Mouse (Mus musculus): ENCODE data around the gene Gipc3. TPM values are rescaled to one million over a fixed set of nuclear protein-coding genes. Genes with fewer than 3 reads are reported as not detected.
A peak's percentile ranks its signal among the peaks of the same experiment; 100 is the strongest.

Gene Gipc3
- polyA plus RNA-seq, 1 experiment from 2014 or later, result 0.04 TPM

DNA sequence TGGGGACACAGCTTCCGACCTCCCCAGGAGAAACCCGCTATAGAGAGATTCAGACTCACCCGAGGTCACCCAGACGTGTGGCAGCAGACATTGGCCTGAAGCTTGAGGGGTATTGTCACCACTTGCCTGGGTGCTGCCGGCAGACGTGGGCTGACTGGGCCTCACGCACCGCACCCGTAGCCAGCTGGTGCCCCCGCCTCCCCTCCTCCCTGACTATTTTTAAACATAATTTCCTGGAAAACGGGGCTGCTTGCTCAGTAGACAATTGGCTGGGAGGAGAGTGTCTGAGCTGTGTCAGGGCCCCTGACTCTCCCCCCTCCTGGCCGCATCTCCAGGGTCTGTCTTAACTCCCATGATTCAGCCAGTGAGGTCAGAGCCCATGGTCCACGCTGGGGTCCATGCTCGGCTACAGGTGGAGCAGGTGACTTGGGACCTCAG is 40.3 kb downstream of the Gipc3 start:
- ATAC-seq, result peak; percentile 12; the same call in 1 of the 2 replicates
- H3K9me3 ChIP-seq (ENCODE audit: control insufficient read depth), result no peaks in the 10 kb centered on the region
- H3K27me3 ChIP-seq (replicated peaks; ENCODE audit: control insufficient read depth, insufficient read depth, low read length), result no peaks in the 10 kb centered on the region
- H3K4me3 ChIP-seq (ENCODE audit: low read depth, low read length), result no peak overlapping the region
- H3K9ac ChIP-seq (ENCODE audit: low read depth, low read length), result no peak overlapping the region
- WGBS, result 11% methylated on average over 14 of the region's 14 CpGs
- peaks cover 26% of the 10 kb centered on the region for H3K36me3 ChIP-seq (ENCODE audit: control insufficient read depth, insufficient read depth)
- H3K4me1 ChIP-seq (replicated peaks; ENCODE audit: control insufficient read depth, insufficient read depth, low read length), result peaks cover 27% of the 10 kb centered on the region; the same call in 1 of the 2 replicates
- peak overlapping the region; percentile 48 for H3K4me2 ChIP-seq (replicated peaks; ENCODE audit: low read depth)
- H3K27ac ChIP-seq (ENCODE audit: low read depth, low read length), result peak overlapping the region; percentile 52
- TF ChIP-seq CTCF (IDR thresholded peaks at IDR 0.05; ENCODE audit: low read depth), result no peak

DNA sequence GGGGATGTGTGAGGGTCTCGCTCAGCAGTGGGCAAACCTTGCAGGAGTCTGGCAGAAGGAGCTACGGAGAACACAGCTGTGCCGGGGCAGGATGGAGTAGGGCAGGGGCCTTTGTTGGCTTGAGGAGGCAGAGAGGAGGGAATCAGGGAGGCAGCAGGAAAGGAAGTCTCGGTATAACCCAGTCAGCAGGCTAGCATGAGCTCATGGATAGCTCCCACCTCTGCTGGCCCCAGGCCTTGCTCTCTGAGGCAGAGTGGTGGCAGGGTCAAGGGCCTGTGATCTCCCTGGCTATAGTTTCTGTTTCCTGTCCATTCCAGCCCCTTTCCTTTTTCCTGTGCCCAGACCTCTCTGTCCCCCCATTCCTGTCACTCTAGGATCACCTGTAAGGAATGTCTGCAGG is 40.8 kb downstream of the Gipc3 start:
- 65% methylated on average over 4 of the region's 4 CpGs for WGBS
- no peak overlapping the region for H3K4me3 ChIP-seq (ENCODE audit: low read depth, low read length)
- H3K9ac ChIP-seq (ENCODE audit: low read depth, low read length), result no peak overlapping the region
- no peak for TF ChIP-seq CTCF (IDR thresholded peaks at IDR 0.05; ENCODE audit: low read depth)
- H3K9me3 ChIP-seq (ENCODE audit: control insufficient read depth), result no peaks in the 10 kb centered on the region
- peak overlapping the region; percentile 48 for H3K4me2 ChIP-seq (replicated peaks; ENCODE audit: low read depth)
- H3K27me3 ChIP-seq (replicated peaks; ENCODE audit: control insufficient read depth, insufficient read depth, low read length), result no peaks in the 10 kb centered on the region
- ATAC-seq, result no peak
- H3K36me3 ChIP-seq (ENCODE audit: control insufficient read depth, insufficient read depth), result peaks cover 21% of the 10 kb centered on the region
- H3K4me1 ChIP-seq (replicated peaks; ENCODE audit: control insufficient read depth, insufficient read depth, low read length), result peaks cover 28% of the 10 kb centered on the region; the same call in 1 of the 2 replicates
- H3K27ac ChIP-seq (ENCODE audit: low read depth, low read length), result peak overlapping the region; percentile 52; the same call in 1 of the 2 replicates

DNA sequence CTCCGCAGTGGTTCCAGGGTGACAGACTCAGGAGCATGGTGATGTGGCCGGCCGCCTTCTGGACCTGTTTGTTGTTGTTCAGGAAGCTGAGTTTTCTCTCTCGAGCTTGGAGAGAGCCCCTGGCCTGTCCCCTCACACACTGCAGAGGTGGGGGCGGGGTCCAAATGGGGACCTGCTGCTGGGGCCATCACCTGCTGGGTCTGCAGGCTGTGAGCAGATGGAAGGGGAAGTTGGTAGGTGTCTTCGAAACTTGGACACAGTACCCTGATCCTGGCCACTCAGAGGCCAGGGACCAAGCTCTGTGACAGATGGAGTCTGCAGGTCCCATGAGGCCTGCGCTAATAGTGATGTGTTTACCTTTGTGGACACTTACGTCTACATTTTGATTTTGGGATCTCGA is 41.7 kb downstream of the Gipc3 start:
- H3K4me3 ChIP-seq (ENCODE audit: low read depth, low read length), result no peak overlapping the region
- TF ChIP-seq CTCF (IDR thresholded peaks at IDR 0.05; ENCODE audit: low read depth), result no peak
- no peak overlapping the region for H3K27ac ChIP-seq (ENCODE audit: low read depth, low read length)
- H3K27me3 ChIP-seq (replicated peaks; ENCODE audit: control insufficient read depth, insufficient read depth, low read length), result no peaks in the 10 kb centered on the region
- peaks cover 12% of the 10 kb centered on the region for H3K36me3 ChIP-seq (ENCODE audit: control insufficient read depth, insufficient read depth)
- 76% methylated on average over 9 of the region's 9 CpGs for WGBS
- peaks cover 33% of the 10 kb centered on the region; the same call in 1 of the 2 replicates for H3K4me1 ChIP-seq (replicated peaks; ENCODE audit: control insufficient read depth, insufficient read depth, low read length)
- H3K9ac ChIP-seq (ENCODE audit: low read depth, low read length), result no peak overlapping the region
- H3K4me2 ChIP-seq (replicated peaks; ENCODE audit: low read depth), result no peak overlapping the region
- H3K9me3 ChIP-seq (ENCODE audit: control insufficient read depth), result no peaks in the 10 kb centered on the region
- no peak for ATAC-seq

DNA sequence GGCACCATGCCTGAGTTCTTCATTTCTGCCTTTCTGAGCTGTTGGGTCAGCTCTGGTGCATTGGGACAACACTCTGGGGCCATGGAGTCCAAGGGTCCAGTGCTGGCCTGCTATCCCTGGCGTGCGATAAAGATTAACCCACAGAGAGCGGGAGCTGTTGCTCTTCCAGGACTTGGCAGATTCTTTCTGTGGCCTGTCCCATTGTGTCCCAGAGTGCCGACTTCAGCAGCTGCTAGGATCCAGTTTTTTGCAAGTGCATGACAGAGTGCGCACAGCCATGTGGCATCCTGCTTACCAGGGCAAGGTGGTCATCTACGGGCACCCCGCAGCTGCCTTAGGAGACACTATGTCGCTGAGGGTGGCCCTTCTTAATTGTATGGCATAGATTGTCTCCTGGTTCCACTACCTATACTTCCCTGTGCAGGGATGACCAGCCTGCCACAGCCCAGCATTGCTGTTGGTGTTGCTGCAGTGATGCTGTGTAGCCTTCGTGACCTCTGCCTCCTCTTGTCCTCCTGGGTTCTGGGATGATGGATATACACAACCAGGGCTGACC is 42.6 kb downstream of the Gipc3 start:
- Histone ChIP-seq H3K9me3 (ENCODE audit: control insufficient read depth) (no peaks in the 10 kb centered on the region), H3K27me3 (replicated peaks; ENCODE audit: control insufficient read depth, insufficient read depth, low read length) (no peaks in the 10 kb centered on the region), H3K9ac (ENCODE audit: low read depth, low read length) (0 out of 2 replicates have a peak overlapping the region, but pooled peaks have one; percentile 1), H3K4me1 (replicated peaks; ENCODE audit: control insufficient read depth, insufficient read depth, low read length) (peaks cover 33% of the 10 kb centered on the region; the same call in 1 of the 2 replicates), H3K27ac (ENCODE audit: low read depth, low read length) (peak overlapping the region; percentile 70), H3K4me3 (ENCODE audit: low read depth, low read length) (no peak overlapping the region), H3K4me2 (replicated peaks; ENCODE audit: low read depth) (peak overlapping the region; percentile 18), H3K36me3 (ENCODE audit: control insufficient read depth, insufficient read depth) (0 out of 2 replicates have a peak, but pooled peaks cover 4% of the 10 kb centered on the region)
- peak; percentile 50 for ATAC-seq
- TF ChIP-seq CTCF (IDR thresholded peaks at IDR 0.05; ENCODE audit: low read depth), result no peak
- 66% methylated on average over 9 of the region's 9 CpGs for WGBS

DNA sequence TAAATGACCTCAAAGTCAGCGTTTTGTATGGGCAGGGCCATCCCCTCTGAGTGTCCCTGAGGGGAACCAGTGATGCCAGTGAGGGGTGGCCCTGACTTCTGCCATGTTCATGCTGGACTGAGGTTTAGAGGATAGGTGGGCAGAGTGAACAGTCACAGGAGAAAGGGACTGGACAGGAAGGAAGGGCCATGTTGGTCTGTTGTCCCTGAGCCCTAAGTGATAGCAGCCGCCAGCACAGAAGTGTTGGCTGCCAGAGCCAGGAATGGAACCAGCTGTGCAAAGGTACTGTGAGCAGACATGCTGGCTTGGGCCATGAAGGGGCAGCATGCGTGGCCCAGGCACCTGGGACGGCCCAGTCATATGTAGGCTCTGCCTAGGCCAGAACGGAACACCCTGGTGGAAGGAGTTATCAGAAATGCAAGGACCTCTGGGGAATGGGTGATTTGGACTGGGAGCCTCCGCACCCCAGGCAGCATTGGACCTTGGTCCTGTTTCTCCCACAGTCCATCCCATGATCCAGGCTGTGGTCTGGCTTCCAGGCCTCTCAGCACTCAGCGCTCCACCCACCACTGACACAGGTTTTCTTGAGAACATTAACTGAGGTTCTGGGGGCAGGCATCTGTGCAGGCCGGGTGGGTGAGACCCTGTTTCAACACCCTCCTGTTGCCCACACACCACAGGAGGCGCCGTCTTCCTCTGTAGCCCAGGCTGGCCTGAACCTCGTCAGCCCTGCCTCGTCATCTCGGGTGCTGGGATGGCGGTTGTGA is 43.3 kb downstream of the Gipc3 start:
- WGBS, result 66% methylated on average over 14 of the region's 14 CpGs
- 0 out of 2 replicates have a peak, but pooled peaks have one; percentile 14 for TF ChIP-seq CTCF (IDR thresholded peaks at IDR 0.05; ENCODE audit: low read depth)
- H3K4me2 ChIP-seq (replicated peaks; ENCODE audit: low read depth), result peak overlapping the region; percentile 18; the same call in 1 of the 2 replicates
- H3K4me1 ChIP-seq (replicated peaks; ENCODE audit: control insufficient read depth, insufficient read depth, low read length), result peaks cover 33% of the 10 kb centered on the region; the same call in 1 of the 2 replicates
- no peak overlapping the region for H3K4me3 ChIP-seq (ENCODE audit: low read depth, low read length)
- 0 out of 2 replicates have a peak, but pooled peaks cover 4% of the 10 kb centered on the region for H3K36me3 ChIP-seq (ENCODE audit: control insufficient read depth, insufficient read depth)
- H3K27ac ChIP-seq (ENCODE audit: low read depth, low read length), result peak overlapping the region; percentile 70
- H3K9me3 ChIP-seq (ENCODE audit: control insufficient read depth), result no peaks in the 10 kb centered on the region
- no peaks in the 10 kb centered on the region for H3K27me3 ChIP-seq (replicated peaks; ENCODE audit: control insufficient read depth, insufficient read depth, low read length)
- H3K9ac ChIP-seq (ENCODE audit: low read depth, low read length), result 0 out of 2 replicates have a peak overlapping the region, but pooled peaks have one; percentile 1
- ATAC-seq, result peak; percentile 46; the same call in 1 of the 2 replicates

Measured in intestine, postnatal 0 days (tissue).